Mouse (Mus musculus) naive thymus-derived CD4-positive, alpha-beta T cell, adult 2 months (primary cell): ENCODE measurements around the gene Thada.
"Not testable (repeated sequence)": the region's sequence is repeated elsewhere in the genome, so short reads cannot be mapped to it uniquely, and the experiment has no call there.

ENCODE experiments used
- DNase-seq: peaks from one replicate; pipeline ENCODE4 v3.0.0-alpha.2; 2011; ENCODE audit warnings: low read depth

The Thada gene

GRCm38 (mm10) chr17:84291228-84291627, 174.8 kb downstream of the Thada start:
- DNase-seq, result not testable (repeated sequence)

- no peak for DNase-seq
Measured at GRCm38 (mm10) chr17:84287675-84288420, 178.2 kb downstream of the Thada start.

- no peak for DNase-seq
Measured at GRCm38 (mm10) chr17:84286536-84286935, 179.5 kb downstream of the Thada start.

- DNase-seq, result no peak
Measured at GRCm38 (mm10) chr17:84282388-84283280, 183.4 kb downstream of the Thada start.

GRCm38 (mm10) chr17:84279001-84279400, 187.0 kb downstream of the Thada start:
- no peak for DNase-seq

- DNase-seq, result no peak
Measured at GRCm38 (mm10) chr17:84278193-84278953, 187.6 kb downstream of the Thada start.

GRCm38 (mm10) chr17:84274999-84275398, 191.0 kb downstream of the Thada start:
- no peak for DNase-seq

- DNase-seq, result peak; percentile 58
Measured at GRCm38 (mm10) chr17:84274163-84274562, 191.8 kb downstream of the Thada start.

GRCm38 (mm10) chr17:84272557-84273261, 193.3 kb downstream of the Thada start:
- peak; percentile 73 for DNase-seq

- DNase-seq, result no peak
Measured at GRCm38 (mm10) chr17:84271566-84272202, 194.3 kb downstream of the Thada start.

- no peak for DNase-seq
Measured at GRCm38 (mm10) chr17:84269722-84270121, 196.3 kb downstream of the Thada start.

GRCm38 (mm10) chr17:84268450-84268849, 197.6 kb downstream of the Thada start:
- peak; percentile 50 for DNase-seq

- peak; percentile 65 for DNase-seq
Measured at GRCm38 (mm10) chr17:84267456-84268074, 198.4 kb downstream of the Thada start.

GRCm38 (mm10) chr17:84266161-84266948, 199.7 kb downstream of the Thada start:
- no peak for DNase-seq

GRCm38 (mm10) chr17:84265480-84266130, 200.4 kb downstream of the Thada start:
- no peak for DNase-seq

GRCm38 (mm10) chr17:84264305-84264704, 201.7 kb downstream of the Thada start:
- DNase-seq, result no peak

GRCm38 (mm10) chr17:84263591-84263990, 202.4 kb downstream of the Thada start:
- DNase-seq, result no peak

GRCm38 (mm10) chr17:84262325-84262979, 203.6 kb downstream of the Thada start:
- no peak for DNase-seq

GRCm38 (mm10) chr17:84261010-84261409, 205.0 kb downstream of the Thada start:
- no peak for DNase-seq
